Mouse (Mus musculus) thymus, adult 2 months (tissue): ENCODE data around the gene Rgl3.

Source experiments
- CTCF ChIP-seq: fragments of 200-500 bp; IDR thresholded peaks from 2 replicates; pipeline ENCODE4 v1.5.1; 2012; ENCODE audit warnings: mild to moderate bottlenecking, control low read depth, low read length, moderate library complexity, borderline replicate concordance; ENCODE audit not compliant: control insufficient read depth, poor library complexity, insufficient read depth; ENCODE audit errors: extremely low read depth
- POLR2A ChIP-seq: fragments of 200-500 bp; IDR thresholded peaks from 2 replicates; pipeline ENCODE4 v1.6.1; 2012; ENCODE audit warnings: mild to moderate bottlenecking, low read length, control low read depth, moderate library complexity; ENCODE audit not compliant: control insufficient read depth, poor library complexity, insufficient read depth; ENCODE audit errors: extremely low read depth

- no peak for TF ChIP-seq CTCF
- no peak for TF ChIP-seq POLR2A
Observed at GRCm38 (mm10) chr9:21926155-21926554, 63.1 kb downstream of the Rgl3 start.
